Mouse (Mus musculus) C3H10T1/2 (cell line): ENCODE data around the gene Tomm40l. TPM values are rescaled to one million over a fixed set of nuclear protein-coding genes. Genes with fewer than 3 reads are reported as not detected.

Experiments used
- polyA plus RNA-seq, 2 experiments: library from polyadenylated mRNA; unstranded; fragments of >200 nt; fragmentation: generic; extraction: Trizol; gene quantifications; one replicate each; pipeline ENCODE4 v1.2.1; 2012; ENCODE audit warnings: missing spikeins in 2 of 2

Gene Tomm40l
- 10 to 100 TPM; 30.8 to 39.3 TPM for polyA plus RNA-seq

GRCm38 (mm10) chr1:171222238-171223155 lies at the start of gene Tomm40l:
Gene Tomm40l, minus strand, starts transcription at chr1:171222514.

DNA sequence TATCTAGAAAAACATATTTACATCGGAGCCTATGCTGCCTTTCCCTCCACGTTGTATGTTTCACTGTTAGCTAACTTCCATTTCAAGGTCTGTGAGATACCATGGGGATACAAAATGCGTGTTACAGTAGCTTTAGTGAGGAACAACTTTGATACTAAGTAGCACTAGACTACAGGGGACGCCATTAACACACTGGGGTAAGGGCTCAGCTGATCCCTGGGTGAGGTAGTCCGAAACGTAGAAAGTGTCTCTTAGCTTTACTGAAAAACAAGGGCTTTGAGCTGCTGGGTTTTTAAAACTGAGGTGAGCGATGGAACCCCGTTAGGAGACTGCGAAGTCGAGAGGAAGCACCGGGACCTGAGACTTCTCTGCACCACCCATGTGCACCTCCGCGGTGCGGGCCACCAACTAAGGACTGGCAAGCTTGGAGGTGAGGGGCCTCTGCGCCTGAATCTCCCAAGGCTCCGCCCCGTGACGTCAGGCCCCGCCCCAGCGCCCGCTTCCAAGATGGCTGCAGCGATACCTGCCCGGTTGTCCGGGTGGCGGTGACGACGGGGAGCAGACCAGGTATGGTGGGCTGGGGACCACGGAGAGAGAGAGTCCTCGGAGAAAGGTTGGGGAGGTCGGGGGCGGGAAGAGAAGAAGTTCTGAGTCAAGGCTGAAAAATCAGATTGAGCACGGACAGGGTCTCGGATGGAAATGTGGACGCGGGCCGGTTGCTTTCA lies 47.7 kb upstream of the Tomm40l start, which contains the start of gene B4galt3:
B4galt3 (plus strand) TSS at position 481 of the 725 bp plus-strand sequence.

GRCm38 (mm10) chr1:171250680-171251593 lies 28.6 kb upstream of the Tomm40l start, which contains the start of gene Ndufs2:
Gene Ndufs2, minus strand, starts transcription at chr1:171251388.

DNA sequence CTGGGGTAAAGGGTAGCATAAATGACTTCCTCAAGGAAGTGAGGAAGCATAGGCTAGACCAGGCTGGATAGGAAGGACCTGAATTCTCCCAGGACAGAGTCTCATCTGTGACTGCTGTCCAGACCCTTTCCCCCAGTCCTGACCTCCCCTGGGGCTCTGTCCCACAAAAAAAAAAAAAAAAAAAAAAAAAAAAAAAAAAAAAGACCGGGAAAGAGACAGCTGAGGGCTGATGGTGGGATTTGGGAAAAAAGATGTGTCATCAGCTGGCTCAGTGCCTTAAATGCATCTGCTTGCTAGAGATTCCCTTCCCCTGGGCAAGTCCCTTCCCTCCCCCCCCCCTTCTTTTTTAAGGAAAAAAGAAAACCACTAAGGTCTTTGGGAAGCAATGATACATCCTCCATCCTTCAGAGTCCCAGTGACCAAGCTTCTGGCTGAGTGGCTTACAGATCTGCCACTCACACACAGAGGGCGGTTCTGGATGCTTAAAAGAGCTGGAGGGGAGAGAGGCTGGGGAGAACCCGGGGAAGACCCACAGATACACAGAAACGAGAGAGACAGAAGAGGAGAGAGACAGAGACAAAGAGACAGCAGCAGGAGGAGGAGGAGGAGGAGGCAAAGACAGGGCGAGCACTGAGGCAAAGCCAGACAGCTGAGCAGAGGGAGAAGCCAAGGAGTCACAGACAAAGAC lies 27.7 kb upstream of the Tomm40l start, which contains the start of gene Adamts4:
Adamts4 (plus strand) TSS at position 509 of the 688 bp plus-strand sequence.

DNA sequence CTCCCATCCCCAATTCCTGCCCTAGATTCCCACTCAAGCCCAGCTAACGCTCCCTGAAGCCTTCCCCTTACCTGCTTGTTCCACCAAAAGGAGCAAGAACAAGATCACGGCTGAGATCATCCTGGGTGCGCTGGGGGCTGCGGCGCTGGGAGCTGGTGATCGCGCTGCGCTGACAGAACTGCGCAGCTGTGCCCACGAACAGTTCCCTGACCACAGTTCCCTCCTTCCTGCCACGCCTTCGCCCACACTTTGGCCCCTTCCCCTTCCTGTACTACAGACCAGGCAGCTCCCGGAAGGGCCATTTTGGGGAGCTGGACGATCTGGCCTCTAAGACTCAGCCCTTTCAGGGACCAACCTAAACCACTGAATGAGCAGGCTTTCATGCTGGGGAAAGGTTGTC lies 11.8 kb upstream of the Tomm40l start, which contains the start of gene Fcer1g:
Fcer1g (minus strand) TSS at position 240 of the 400 bp plus-strand sequence.

DNA sequence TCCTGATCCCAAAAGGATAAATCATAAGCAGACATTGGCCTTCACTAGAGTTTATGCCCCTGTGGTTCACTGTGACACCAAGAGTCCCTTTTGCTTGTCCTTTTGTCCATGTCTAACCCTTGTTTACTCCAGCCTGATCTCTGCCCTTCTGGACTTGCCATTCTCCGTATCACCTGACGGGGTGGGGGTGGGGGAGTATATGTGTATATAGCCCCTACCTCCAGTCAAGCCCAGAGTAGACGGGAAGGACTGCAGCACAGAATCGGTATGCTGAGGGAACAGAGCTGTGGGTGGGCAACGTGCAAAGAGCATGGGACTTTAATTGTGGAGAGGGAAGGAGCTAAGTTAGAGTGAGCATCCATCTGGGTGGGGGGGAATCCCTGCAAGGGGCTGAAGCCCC lies 2.5 kb upstream of the Tomm40l start, which contains the start of gene Apoa2:
Apoa2 (plus strand) TSS at position 198 of the 400 bp plus-strand sequence.

GRCm38 (mm10) chr1:171213801-171214496 lies 8.4 kb downstream of the Tomm40l start, which contains the start of gene Nr1i3:
Gene Nr1i3, plus strand, starts transcription at chr1:171213970.

GRCm38 (mm10) chr1:171195887-171196397 lies 26.4 kb downstream of the Tomm40l start, which contains the start of gene Pcp4l1:
Gene Pcp4l1, minus strand, starts transcription at chr1:171196268.

Other genes with a start within 250 kb of the Tomm40l start
- gene Fcgr2b, start 246.0 kb downstream of the Tomm40l start, polyA plus RNA-seq, result not detected
- gene Fcgr4, start 203.6 kb downstream of the Tomm40l start, polyA plus RNA-seq, result 1 to 10 TPM in 1 of 2 experiments, under 1 TPM in 1; 0.23 to 2.7 TPM
- not detected for gene Fcgr3, start 157.6 kb downstream of the Tomm40l start, polyA plus RNA-seq
- 1 to 10 TPM in 1 of 2 experiments, under 1 TPM in 1; 0.47 to 2.7 TPM for gene Cfap126, start 108.6 kb downstream of the Tomm40l start, polyA plus RNA-seq
- 100 to 1,000 TPM in 1 of 2 experiments, 10 to 100 TPM in 1; 72.7 to 128 TPM for gene Sdhc, start 71.9 kb downstream of the Tomm40l start, polyA plus RNA-seq
- under 1 TPM; 0.07 to 0.42 TPM for gene Mpz, start 71.8 kb downstream of the Tomm40l start, polyA plus RNA-seq
- gene Pcp4l1, start 26.2 kb downstream of the Tomm40l start, polyA plus RNA-seq, result under 1 TPM in 1 of 2 experiments, not detected in 1; 0.11 TPM
- gene Nr1i3, start 8.5 kb downstream of the Tomm40l start, polyA plus RNA-seq, result under 1 TPM; 0.01 to 0.02 TPM
- under 1 TPM in 1 of 2 experiments, not detected in 1; 0.33 TPM for gene Apoa2, start 2.5 kb upstream of the Tomm40l start, polyA plus RNA-seq
- under 1 TPM in 1 of 2 experiments, not detected in 1; 0.07 TPM for gene Fcer1g, start 11.9 kb upstream of the Tomm40l start, polyA plus RNA-seq
- 1 to 10 TPM in 1 of 2 experiments, under 1 TPM in 1; 0.25 to 8.9 TPM for gene Adamts4, start 27.9 kb upstream of the Tomm40l start, polyA plus RNA-seq
- 100 to 1,000 TPM; 163 to 201 TPM for gene Ndufs2, start 28.9 kb upstream of the Tomm40l start, polyA plus RNA-seq
- 10 to 100 TPM in 1 of 2 experiments, 1 to 10 TPM in 1; 9.2 to 33.6 TPM for gene B4galt3, start 47.8 kb upstream of the Tomm40l start, polyA plus RNA-seq
- gene Ppox, start 58.7 kb upstream of the Tomm40l start, polyA plus RNA-seq, result 10 to 100 TPM in 1 of 2 experiments, 1 to 10 TPM in 1; 7.7 to 19.8 TPM
- 10 to 100 TPM; 15.3 to 46.2 TPM for gene Usp21, start 65.5 kb upstream of the Tomm40l start, polyA plus RNA-seq
- 100 to 1,000 TPM in 1 of 2 experiments, 10 to 100 TPM in 1; 96.6 to 138 TPM for gene Ufc1, start 72.5 kb upstream of the Tomm40l start, polyA plus RNA-seq
- 10 to 100 TPM; 14.8 to 45.0 TPM for gene Dedd, start 106.6 kb upstream of the Tomm40l start, polyA plus RNA-seq
- 10 to 100 TPM in 1 of 2 experiments, 1 to 10 TPM in 1; 7.6 to 30.5 TPM for gene Nit1, start 123.1 kb upstream of the Tomm40l start, polyA plus RNA-seq
- gene Pfdn2, start 123.2 kb upstream of the Tomm40l start, polyA plus RNA-seq, result 10 to 100 TPM; 29.8 to 51.1 TPM
- under 1 TPM in 1 of 2 experiments, not detected in 1; 0.05 TPM for gene Klhdc9, start 138.3 kb upstream of the Tomm40l start, polyA plus RNA-seq
- under 1 TPM; 0.02 to 0.04 TPM for gene Nectin4, start 147.6 kb upstream of the Tomm40l start, polyA plus RNA-seq
- gene Arhgap30, start 166.4 kb upstream of the Tomm40l start, polyA plus RNA-seq, result under 1 TPM; 0.02 to 0.06 TPM
- 10 to 100 TPM; 23.4 to 86.2 TPM for gene Usf1, start 188.8 kb upstream of the Tomm40l start, polyA plus RNA-seq
- gene Tstd1, start 196.4 kb upstream of the Tomm40l start, polyA plus RNA-seq, result 1 to 10 TPM in 1 of 2 experiments, under 1 TPM in 1; 0.16 to 2.5 TPM
- gene F11r, start 215.0 kb upstream of the Tomm40l start, polyA plus RNA-seq, result under 1 TPM in 1 of 2 experiments, not detected in 1; 0.13 TPM